Mouse (Mus musculus): Measurements from ENCODE around the gene Olfr420. TPM values are rescaled to one million over a fixed set of nuclear protein-coding genes. Genes with fewer than 3 reads are reported as not detected.

The Olfr420 gene
- polyA plus RNA-seq, 1 experiment from 2014 or later: not detected

DNA sequence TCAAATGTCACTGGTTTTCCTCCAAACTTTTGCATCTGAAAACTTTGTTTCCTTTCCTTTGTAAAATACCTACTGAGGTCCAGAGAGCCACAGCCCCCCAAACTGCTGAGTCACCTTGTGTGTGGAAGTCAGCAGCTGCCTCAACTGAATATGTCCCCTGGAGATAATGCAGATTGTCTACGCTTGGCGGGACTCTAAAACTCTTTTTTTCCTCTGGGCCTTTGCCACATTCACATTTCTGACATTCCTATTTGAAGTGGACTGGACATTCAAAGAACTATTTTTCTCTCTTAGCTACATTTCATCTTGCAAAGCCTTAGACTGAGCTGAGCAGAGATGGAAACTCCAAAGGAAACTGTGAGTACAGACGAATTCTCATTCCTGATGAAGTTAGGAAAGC lies 17.2 kb downstream of the Olfr420 start, which contains the start of gene Spta1:
Spta1 (plus strand) TSS at position 172 of the 400 bp plus-strand sequence.
- no peaks in the 10 kb centered on the region for H3K9me3 ChIP-seq
- H3K9ac ChIP-seq: no peak within 1 kb of the TSS
- H3K36me3 ChIP-seq: no peaks in the 10 kb centered on the region
- no peak within 1 kb of the TSS for H3K27ac ChIP-seq
- no peak within 1 kb of the TSS for H3K4me2 ChIP-seq (replicated peaks)
- H3K27me3 ChIP-seq: no peaks in the 10 kb centered on the region
- 64% methylated on average over 3 of the region's 3 CpGs for WGBS
- ATAC-seq (ENCODE audit: low FRiP score, low read depth): no peak
- no peak within 1 kb of the TSS for H3K4me3 ChIP-seq
- H3K4me1 ChIP-seq: no peaks in the 10 kb centered on the region

DNA sequence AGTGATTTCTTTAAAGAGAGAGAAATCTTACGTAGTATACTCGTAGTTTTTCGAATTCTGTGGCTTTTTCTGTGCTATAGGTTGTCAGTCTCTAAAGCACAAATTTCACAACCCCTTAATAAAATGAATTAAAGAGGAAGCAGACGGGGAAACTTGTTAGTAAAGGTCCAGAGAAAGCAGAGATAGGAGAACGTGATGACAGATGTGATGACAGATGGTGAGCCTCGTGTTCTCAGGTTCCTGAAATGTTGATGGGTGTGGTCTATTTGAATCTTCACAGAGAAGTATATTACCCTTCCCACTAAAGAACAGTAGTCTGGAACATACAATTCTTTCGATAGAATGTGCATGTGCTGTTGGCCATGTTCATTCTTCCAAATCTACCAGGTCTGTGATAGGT lies 49.3 kb downstream of the Olfr420 start:
- Histone ChIP-seq H3K9me3 (no peaks in the 10 kb centered on the region), H3K4me2 (replicated peaks) (no peak overlapping the region), H3K4me1 (no peaks in the 10 kb centered on the region), H3K4me3 (no peak overlapping the region), H3K36me3 (no peaks in the 10 kb centered on the region), H3K9ac (no peak overlapping the region), H3K27me3 (no peaks in the 10 kb centered on the region), H3K27ac (no peak overlapping the region)
- WGBS: 70% methylated on average over 7 of the region's 7 CpGs
- no peak for ATAC-seq (ENCODE audit: low FRiP score, low read depth)

Other genes starting within 250 kb of the Olfr420 start
- 0.48 and 0.72 TPM in 2 replicates for gene Ifi211, start 242.6 kb upstream of the Olfr420 start, polyA plus RNA-seq (2015; fragmentation: Nextera tagmentation; extraction: Ambion mirVana)
- gene Mndal, start 213.1 kb upstream of the Olfr420 start, polyA plus RNA-seq (2015; fragmentation: Nextera tagmentation; extraction: Ambion mirVana): 1.1 and 1.7 TPM in 2 replicates
- 0.70 and 0.78 TPM in 2 replicates for gene Ifi203, start 213.0 kb upstream of the Olfr420 start, polyA plus RNA-seq (2015; fragmentation: Nextera tagmentation; extraction: Ambion mirVana)
- gene Ifi202b, start 172.9 kb upstream of the Olfr420 start, polyA plus RNA-seq (2015; fragmentation: Nextera tagmentation; extraction: Ambion mirVana): 0.57 and 0.60 TPM in 2 replicates
- 0.22 and 0.29 TPM in 2 replicates for gene Ifi205, start 123.8 kb upstream of the Olfr420 start, polyA plus RNA-seq (2015; fragmentation: Nextera tagmentation; extraction: Ambion mirVana)
- 0.05 TPM in 1 of 2 replicates, not detected in the other for gene Olfr433, start 114.9 kb upstream of the Olfr420 start, polyA plus RNA-seq (2015; fragmentation: Nextera tagmentation; extraction: Ambion mirVana)
- not detected in 2 replicates for gene Olfr432, start 106.4 kb upstream of the Olfr420 start, polyA plus RNA-seq (2015; fragmentation: Nextera tagmentation; extraction: Ambion mirVana)
- not detected in 2 replicates for gene Olfr430, start 89.0 kb upstream of the Olfr420 start, polyA plus RNA-seq (2015; fragmentation: Nextera tagmentation; extraction: Ambion mirVana)
- not detected in 2 replicates for gene Olfr429, start 71.3 kb upstream of the Olfr420 start, polyA plus RNA-seq (2015; fragmentation: Nextera tagmentation; extraction: Ambion mirVana)
- not detected in 2 replicates for gene Olfr427, start 58.7 kb upstream of the Olfr420 start, polyA plus RNA-seq (2015; fragmentation: Nextera tagmentation; extraction: Ambion mirVana)
- gene Olfr231, start 34.5 kb upstream of the Olfr420 start, polyA plus RNA-seq (2015; fragmentation: Nextera tagmentation; extraction: Ambion mirVana): not detected in 2 replicates
- gene Olfr424, start 24.1 kb upstream of the Olfr420 start, polyA plus RNA-seq (2015; fragmentation: Nextera tagmentation; extraction: Ambion mirVana): not detected in 2 replicates
- 0.27 and 0.59 TPM in 2 replicates for gene Spta1, start 17.1 kb downstream of the Olfr420 start, polyA plus RNA-seq (2015; fragmentation: Nextera tagmentation; extraction: Ambion mirVana)
- not detected in 2 replicates for gene Olfr419, start 96.4 kb downstream of the Olfr420 start, polyA plus RNA-seq (2015; fragmentation: Nextera tagmentation; extraction: Ambion mirVana)
- not detected in 2 replicates for gene Mptx1, start 174.9 kb downstream of the Olfr420 start, polyA plus RNA-seq (2015; fragmentation: Nextera tagmentation; extraction: Ambion mirVana)
- not detected in 2 replicates for gene Olfr417, start 209.5 kb downstream of the Olfr420 start, polyA plus RNA-seq (2015; fragmentation: Nextera tagmentation; extraction: Ambion mirVana)
- not detected in 2 replicates for gene Olfr248, start 235.4 kb downstream of the Olfr420 start, polyA plus RNA-seq (2015; fragmentation: Nextera tagmentation; extraction: Ambion mirVana)

All from limb, embryonic 13.5 days (tissue).